Mouse (Mus musculus) kidney, postnatal 25 days (tissue): ENCODE measurements around the gene Catip.

Experiments used
- DNase-seq, 2 experiments: peaks; one replicate each; pipeline ENCODE4 v3.0.0; 2021; ENCODE audit warnings: mixed read lengths in 2 of 2

Catip gene

GRCm38 (mm10) chr1:74401015-74401702 is 39.3 kb downstream of the Catip start:
- no peak for DNase-seq

- no peak for DNase-seq
These were observed 42.3 kb downstream of the Catip start for GRCm38 (mm10) chr1:74404206-74404605.

GRCm38 (mm10) chr1:74408589-74409504 is 46.9 kb downstream of the Catip start, which contains the start of gene Vil1:
Gene Vil1, plus strand, starts transcription at chr1:74409376.
- peak; percentile 62 to 83 for DNase-seq

GRCm38 (mm10) chr1:74411753-74412325 is 49.9 kb downstream of the Catip start:
- DNase-seq, result no peak

GRCm38 (mm10) chr1:74412711-74413110 is 50.8 kb downstream of the Catip start:
- no peak for DNase-seq

GRCm38 (mm10) chr1:74415143-74415542 is 53.2 kb downstream of the Catip start:
- peak; percentile 68 to 82 for DNase-seq
